ENCODE assay signal across 8 mouse cellular contexts in genomic region chr2:129592459-129593140, GRCm38 (mm10). TPM values are rescaled to one million over a fixed set of nuclear protein-coding genes. Genes with fewer than 3 reads are reported as not detected.
DNase-seq lines count a peak whose midpoint lies in the region; ATAC-seq lines count a peak whose summit lies in the region.

Gene Sirpa, plus strand, starts transcription at chr2:129592835.

- H3K4me2 ChIP-seq in forebrain, embryonic 12.5 days, result peak within 1 kb of the TSS; percentile 90
- H3K4me2 ChIP-seq in heart, embryonic 14.5 days (ENCODE audit: low read length), result peak within 1 kb of the TSS; percentile 91
- peak within 1 kb of the TSS; percentile 74 for H3K4me2 ChIP-seq in liver, embryonic 12.5 days
- H3K4me2 ChIP-seq in stomach, embryonic 15.5 days, result peak within 1 kb of the TSS; percentile 85

- peak within 1 kb of the TSS; percentile 84 for H3K9ac ChIP-seq in forebrain, embryonic 12.5 days
- H3K9ac ChIP-seq in heart, embryonic 14.5 days (ENCODE audit: low read length), result peak within 1 kb of the TSS; percentile 90
- H3K9ac ChIP-seq in liver, embryonic 12.5 days, result peak within 1 kb of the TSS; percentile 64
- H3K9ac ChIP-seq in stomach, embryonic 15.5 days, result peak within 1 kb of the TSS; percentile 58

- no peaks in the 10 kb centered on the region for H3K36me3 ChIP-seq in forebrain, embryonic 12.5 days (replicated peaks)
- no peaks in the 10 kb centered on the region for H3K36me3 ChIP-seq in heart, embryonic 14.5 days (ENCODE audit: control insufficient read depth, insufficient read depth, low read length)
- no peaks in the 10 kb centered on the region for H3K36me3 ChIP-seq in liver, embryonic 12.5 days
- H3K36me3 ChIP-seq in stomach, embryonic 15.5 days, result no peaks in the 10 kb centered on the region

- peak; percentile 57 to 61 for DNase-seq in spleen, adult 18-20 months
- DNase-seq in spleen, adult 12 weeks (ENCODE audit: low spot score), result no peak
- peak; percentile 88 for DNase-seq in kidney, postnatal 14 days

- peaks cover 5% of the 10 kb centered on the region; the same call in 1 of the 2 replicates for H3K27me3 ChIP-seq in forebrain, embryonic 12.5 days
- no peaks in the 10 kb centered on the region for H3K27me3 ChIP-seq in heart, embryonic 14.5 days (ENCODE audit: control insufficient read depth, insufficient read depth, low read length)
- peaks cover 40% of the 10 kb centered on the region for H3K27me3 ChIP-seq in liver, embryonic 12.5 days (replicated peaks)
- no peaks in the 10 kb centered on the region for H3K27me3 ChIP-seq in stomach, embryonic 15.5 days (replicated peaks)

- ATAC-seq in forebrain, embryonic 12.5 days (ENCODE audit: low FRiP score), result peak; percentile 87
- ATAC-seq in heart, embryonic 14.5 days (ENCODE audit: insufficient number of reproducible peaks, insufficient read depth, low FRiP score, low read depth), result peak; percentile 76
- peak; percentile 68 for ATAC-seq in liver, embryonic 12.5 days
- peak; percentile 60 for ATAC-seq in monocyte, adult 5-6 weeks (replicated peaks; ENCODE audit: insufficient number of reproducible peaks, low FRiP score, low TSS enrichment, poor library complexity, severe bottlenecking)
- peak; percentile 73 for ATAC-seq in stomach, embryonic 15.5 days (ENCODE audit: insufficient read depth, low FRiP score, low read depth)

- H3K27ac ChIP-seq in forebrain, embryonic 12.5 days, result peak within 1 kb of the TSS; percentile 91
- H3K27ac ChIP-seq in heart, embryonic 14.5 days (replicated peaks in 1 of 2; ENCODE audit: control insufficient read depth in 1 of 2, insufficient read depth in 1 of 2, low read depth in 2 of 2, low read length in 2 of 2), result peak within 1 kb of the TSS; percentile 93 to 97
- H3K27ac ChIP-seq in liver, embryonic 12.5 days, result peak within 1 kb of the TSS; percentile 85
- peak within 1 kb of the TSS; percentile 95 for H3K27ac ChIP-seq in stomach, embryonic 15.5 days

- WGBS in forebrain, embryonic 12.5 days, result under 1% methylated on average over 41 of the region's 43 CpGs
- WGBS in heart, embryonic 14.5 days, result under 1% methylated on average over 42 of the region's 43 CpGs
- 1% methylated on average over 36 of the region's 43 CpGs for WGBS in liver, embryonic 12.5 days (ENCODE audit: insufficient replicate concordance)
- under 1% methylated on average over 41 of the region's 43 CpGs for WGBS in stomach, embryonic 15.5 days

- peaks cover 36% of the 10 kb centered on the region for H3K4me1 ChIP-seq in forebrain, embryonic 12.5 days
- H3K4me1 ChIP-seq in heart, embryonic 14.5 days (ENCODE audit: control insufficient read depth in 2 of 2, insufficient read depth in 2 of 2, low read length in 2 of 2), result peaks cover 14 to 40% of the 10 kb centered on the region in 2 experiments
- H3K4me1 ChIP-seq in liver, embryonic 12.5 days, result peaks cover 21% of the 10 kb centered on the region
- H3K4me1 ChIP-seq in stomach, embryonic 15.5 days, result peaks cover 28% of the 10 kb centered on the region

- peak within 1 kb of the TSS; percentile 68 for H3K4me3 ChIP-seq in forebrain, embryonic 12.5 days (replicated peaks)
- peak within 1 kb of the TSS; percentile 78 to 82 for H3K4me3 ChIP-seq in heart, embryonic 14.5 days (ENCODE audit: control insufficient read depth in 1 of 2, insufficient read depth in 1 of 2, low read depth in 1 of 2, low read length in 2 of 2)
- H3K4me3 ChIP-seq in liver, embryonic 12.5 days, result peak within 1 kb of the TSS; percentile 63
- peak within 1 kb of the TSS; percentile 75 for H3K4me3 ChIP-seq in stomach, embryonic 15.5 days (replicated peaks)

- no peaks in the 10 kb centered on the region for H3K9me3 ChIP-seq in forebrain, embryonic 12.5 days
- H3K9me3 ChIP-seq in heart, embryonic 14.5 days (ENCODE audit: control insufficient read depth, low read length), result no peaks in the 10 kb centered on the region
- H3K9me3 ChIP-seq in liver, embryonic 12.5 days (replicated peaks), result no peaks in the 10 kb centered on the region
- H3K9me3 ChIP-seq in stomach, embryonic 15.5 days, result no peaks in the 10 kb centered on the region

RNA-seq across cellular contexts. Expression of gene Sirpa, which starts in this region (rescaled TPM):
- polyA plus RNA-seq in forebrain, embryonic 12.5 days (2016; fragmentation: Nextera tagmentation; extraction: Ambion mirVana), result 18.2 and 20.0 TPM in 2 replicates
- polyA plus RNA-seq in heart, embryonic 14.5 days (2014; fragmentation: Nextera tagmentation; extraction: Ambion mirVana), result 19.8 and 20.8 TPM in 2 replicates
- polyA plus RNA-seq in liver, embryonic 12.5 days (2016; fragmentation: Nextera tagmentation; extraction: Ambion mirVana), result 20.7 and 22.6 TPM in 2 replicates
- total RNA-seq in monocyte, adult 5-6 weeks (2017), result 334 to 497 TPM (median 494 TPM) in 3 replicates
- polyA plus RNA-seq in stomach, embryonic 15.5 days (2015; fragmentation: Nextera tagmentation; extraction: Ambion mirVana), result 25.0 and 30.8 TPM in 2 replicates
